In genomic region chr13:52675526-52676294, GRCm38 (mm10) we compare ENCODE assay signal across 21 mouse cellular contexts.
DNase-seq lines count a peak whose midpoint lies in the region; ATAC-seq and TF ChIP-seq lines count a peak whose summit lies in the region.
"Had no signal": no experiment of that assay in that cellular context is flagged by ENCODE, and none has a peak within 500 bp of the region (broad histone marks: within the 10 kb centered on the region; RNA-seq: fewer than 3 reads in every experiment).

No protein-coding gene starts in this region.

- H3K4me1 ChIP-seq in kidney, embryonic 14.5 days (ENCODE audit: control insufficient read depth, insufficient read depth, low read length), result no peaks in the 10 kb centered on the region
- peaks cover 30% of the 10 kb centered on the region for H3K4me1 ChIP-seq in embryonic fibroblast, embryonic 13.5 days (ENCODE audit: control insufficient read depth, insufficient read depth, low read length)
- H3K4me1 ChIP-seq in liver, embryonic 12.5 days, result peaks cover 8% of the 10 kb centered on the region; the same call in 1 of the 2 replicates

- TF ChIP-seq CTCF in embryonic fibroblast, embryonic 13.5 days (IDR thresholded peaks at IDR 0.05; ENCODE audit: borderline replicate concordance, insufficient read depth, low read length), result no peak

- TF ChIP-seq POLR2A in embryonic fibroblast, embryonic 13.5 days (IDR thresholded peaks at IDR 0.05; ENCODE audit: low read depth, low read length), result no peak

- H3K27me3 ChIP-seq in kidney, embryonic 14.5 days (ENCODE audit: control insufficient read depth, insufficient read depth, low read length), result no peaks in the 10 kb centered on the region
- no peaks in the 10 kb centered on the region for H3K27me3 ChIP-seq in liver, embryonic 12.5 days (replicated peaks)
- H3K27me3 ChIP-seq: neural tube, embryonic 15.5 days had no signal

- peak; percentile 9 to 31 for DNase-seq in kidney, adult 8-10 months
- peak; percentile 12 to 37 for DNase-seq in kidney, postnatal 36 days
- DNase-seq in adrenal gland, postnatal 14 days, result no peak
- DNase-seq in embryo, embryonic 10.5 days (ENCODE audit: low spot score), result no peak
- DNase-seq: cerebellum, adult 11 months; cerebellum, adult 9-11 months; heart, postnatal 4 days; layer of hippocampus, postnatal 36 days; liver, postnatal 0 days; right cerebral cortex, adult 18-20 months; right cerebral cortex, postnatal 4 days had no signal

- ATAC-seq in kidney, embryonic 14.5 days (ENCODE audit: low FRiP score, low TSS enrichment), result no peak
- ATAC-seq in liver, embryonic 12.5 days, result no peak
- ATAC-seq: inflammation-experienced regulatory T-cells, adult 6 months; liver, postnatal 0 days; lung, postnatal 0 days had no signal

- no peak overlapping the region for H3K4me3 ChIP-seq in kidney, embryonic 14.5 days (ENCODE audit: low read length)
- H3K4me3 ChIP-seq in embryonic fibroblast, embryonic 13.5 days (ENCODE audit: insufficient read depth, low read length), result no peak overlapping the region
- H3K4me3 ChIP-seq in liver, embryonic 12.5 days, result no peak overlapping the region
- H3K4me3 ChIP-seq: embryonic facial prominence, embryonic 10.5 days; heart, embryonic 10.5 days; neural tube, embryonic 15.5 days had no signal

- WGBS in kidney, embryonic 14.5 days, result 59% methylated on average over 8 of the region's 8 CpGs
- 61% methylated on average over 8 of the region's 8 CpGs for WGBS in liver, embryonic 12.5 days (ENCODE audit: insufficient replicate concordance)

- H3K36me3 ChIP-seq in kidney, embryonic 14.5 days (ENCODE audit: control insufficient read depth, insufficient read depth, low read length), result no peaks in the 10 kb centered on the region
- no peaks in the 10 kb centered on the region for H3K36me3 ChIP-seq in liver, embryonic 12.5 days
- H3K36me3 ChIP-seq: embryonic facial prominence, embryonic 10.5 days; heart, embryonic 10.5 days; neural tube, embryonic 15.5 days had no signal

- no peak overlapping the region for H3K9ac ChIP-seq in kidney, embryonic 14.5 days (ENCODE audit: low read depth, low read length)
- H3K9ac ChIP-seq in liver, embryonic 12.5 days, result no peak overlapping the region
- H3K9ac ChIP-seq: hindbrain, embryonic 14.5 days; liver, postnatal 0 days; neural tube, embryonic 15.5 days had no signal

- H3K4me2 ChIP-seq in kidney, embryonic 14.5 days (replicated peaks; ENCODE audit: low read depth, low read length), result no peak overlapping the region
- H3K4me2 ChIP-seq in liver, embryonic 12.5 days, result no peak overlapping the region
- H3K4me2 ChIP-seq: hindbrain, embryonic 14.5 days; midbrain, embryonic 11.5 days; neural tube, embryonic 15.5 days had no signal

- H3K27ac ChIP-seq in kidney, embryonic 14.5 days (ENCODE audit: low read depth, low read length), result no peak overlapping the region
- H3K27ac ChIP-seq in embryonic fibroblast, embryonic 13.5 days (ENCODE audit: insufficient read depth, low read length), result peak overlapping the region; percentile 75
- no peak overlapping the region for H3K27ac ChIP-seq in liver, embryonic 12.5 days
- H3K27ac ChIP-seq: embryonic facial prominence, embryonic 10.5 days; heart, embryonic 10.5 days; hindbrain, embryonic 14.5 days; neural tube, embryonic 15.5 days had no signal

- H3K9me3 ChIP-seq in kidney, embryonic 14.5 days (ENCODE audit: control insufficient read depth, low read length), result 0 out of 2 replicates have a peak, but pooled peaks cover 3% of the 10 kb centered on the region
- H3K9me3 ChIP-seq in liver, embryonic 12.5 days (replicated peaks), result no peaks in the 10 kb centered on the region
- H3K9me3 ChIP-seq: heart, embryonic 10.5 days; neural tube, embryonic 15.5 days had no signal

Comparison
In these comparisons a context has a peak if more than half of its experiments do, and no peak if none do; other contexts are left out.
1. DNase-seq: peak in kidney, adult 8-10 months (2 of 2) and kidney, postnatal 36 days (2 of 2); none in adrenal gland, postnatal 14 days (single experiment) and embryo, embryonic 10.5 days (single experiment).